Mouse (Mus musculus): ENCODE measurements at regions not wholly inside any gene's neighbourhood (a gene's known extent, or its start where the extent isn't known, plus 50 kb on each side); places are given as distances from the start of the nearest gene placed in this dataset.

DNA sequence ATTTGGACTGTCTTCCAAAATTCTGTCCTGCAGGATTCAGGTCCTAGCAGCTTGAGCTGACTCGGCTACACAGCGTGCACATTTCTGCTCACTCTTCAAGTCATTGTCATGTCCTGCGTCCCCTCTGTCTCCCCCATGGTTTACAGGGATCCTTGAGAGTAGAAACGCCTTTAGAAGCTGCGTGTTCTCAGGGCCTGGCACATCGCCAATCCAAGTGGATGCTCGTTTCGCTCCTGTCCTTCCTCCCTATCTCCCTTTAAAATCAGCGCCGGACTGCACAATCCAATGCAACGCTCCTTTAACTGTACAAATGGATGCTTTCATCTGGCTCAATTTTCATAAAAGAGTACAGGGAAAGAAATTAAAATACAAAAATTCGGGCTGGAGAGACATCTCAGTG, 201.6 kb downstream of the Cdh26 start:
- Histone ChIP-seq H3K4me3 (ENCODE audit: insufficient read depth, low read depth, low read length) (no peak overlapping the region), H3K4me1 (ENCODE audit: control insufficient read depth, insufficient read depth, low read length) (peaks cover 24% of the 10 kb centered on the region), H3K27ac (ENCODE audit: insufficient read depth, low read depth, low read length) (no peak overlapping the region)
- TF ChIP-seq CTCF (IDR thresholded peaks at IDR 0.05; ENCODE audit: insufficient read depth, low read depth, low read length) (no peak), POLR2A (IDR thresholded peaks at IDR 0.05; ENCODE audit: insufficient read depth, low read depth, low read length) (no peak)
- WGBS = 79% methylated on average over 12 of the region's 12 CpGs

- TF ChIP-seq POLR2A (IDR thresholded peaks at IDR 0.05; ENCODE audit: insufficient read depth, low read depth, low read length) (no peak), CTCF (IDR thresholded peaks at IDR 0.05; ENCODE audit: insufficient read depth, low read depth, low read length) (no peak)
- 92% methylated on average over 13 of the region's 13 CpGs for WGBS
- Histone ChIP-seq H3K4me1 (ENCODE audit: control insufficient read depth, insufficient read depth, low read length) (peaks cover 22% of the 10 kb centered on the region), H3K27ac (ENCODE audit: insufficient read depth, low read depth, low read length) (no peak overlapping the region), H3K4me3 (ENCODE audit: insufficient read depth, low read depth, low read length) (no peak overlapping the region)
Measured at GRCm38 (mm10) chr2:178632831-178633585, 202.7 kb downstream of the Cdh26 start.

DNA sequence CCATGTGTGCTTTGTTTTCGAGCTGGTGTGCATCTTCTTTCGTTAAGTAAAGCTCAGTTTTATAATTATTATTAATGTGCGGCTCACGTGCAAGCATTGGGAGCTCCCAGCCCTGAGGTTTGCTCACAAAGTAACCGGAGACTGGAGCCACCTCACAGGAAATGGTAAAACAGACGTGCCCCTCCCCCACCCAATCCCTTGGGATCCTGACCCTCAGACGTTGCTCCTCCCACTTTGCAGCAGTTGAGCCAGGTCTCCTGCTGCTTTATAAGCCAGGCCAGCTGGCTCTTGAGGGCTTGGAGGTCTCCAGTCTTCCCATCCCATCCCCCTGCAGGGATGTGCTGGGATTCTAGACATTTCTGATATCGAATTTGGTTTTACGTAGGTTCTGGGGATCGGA, 203.8 kb downstream of the Cdh26 start:
- Histone ChIP-seq H3K4me1 (ENCODE audit: control insufficient read depth, insufficient read depth, low read length) (peaks cover 19% of the 10 kb centered on the region), H3K27ac (ENCODE audit: insufficient read depth, low read depth, low read length) (no peak overlapping the region), H3K4me3 (ENCODE audit: insufficient read depth, low read depth, low read length) (no peak overlapping the region)
- TF ChIP-seq POLR2A (IDR thresholded peaks at IDR 0.05; ENCODE audit: insufficient read depth, low read depth, low read length) (no peak), CTCF (IDR thresholded peaks at IDR 0.05; ENCODE audit: insufficient read depth, low read depth, low read length) (no peak)
- 74% methylated on average over 10 of the region's 10 CpGs for WGBS

DNA sequence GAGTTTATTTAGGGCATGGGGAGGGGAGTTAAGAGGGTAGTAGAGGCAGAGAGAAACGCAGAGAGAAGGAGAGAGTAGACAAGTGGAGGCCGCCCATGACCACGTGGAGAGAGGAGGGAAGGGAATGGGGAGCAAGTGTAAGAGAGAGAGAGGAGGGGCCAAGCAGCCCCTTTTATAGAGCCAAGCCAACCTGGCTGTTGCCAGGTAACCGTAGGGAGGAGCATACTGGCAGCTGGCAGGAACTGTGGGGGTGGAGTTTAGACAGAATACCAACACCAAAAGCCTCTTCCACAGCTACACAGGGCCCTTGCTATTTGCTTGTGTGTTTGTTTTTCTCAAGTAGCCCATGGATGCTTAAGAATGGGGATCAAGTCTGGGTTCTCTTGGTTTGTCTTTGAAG, 205.4 kb downstream of the Cdh26 start:
- peaks cover 19% of the 10 kb centered on the region for H3K4me1 ChIP-seq (ENCODE audit: control insufficient read depth, insufficient read depth, low read length)
- TF ChIP-seq POLR2A (IDR thresholded peaks at IDR 0.05; ENCODE audit: insufficient read depth, low read depth, low read length) (no peak), CTCF (IDR thresholded peaks at IDR 0.05; ENCODE audit: insufficient read depth, low read depth, low read length) (no peak)
- H3K4me3 ChIP-seq (ENCODE audit: insufficient read depth, low read depth, low read length) = no peak overlapping the region
- WGBS = 37% methylated on average over 4 of the region's 4 CpGs
- no peak overlapping the region for H3K27ac ChIP-seq (ENCODE audit: insufficient read depth, low read depth, low read length)

- Histone ChIP-seq H3K4me3 (ENCODE audit: insufficient read depth, low read depth, low read length) (no peak overlapping the region), H3K27ac (ENCODE audit: insufficient read depth, low read depth, low read length) (no peak overlapping the region), H3K4me1 (ENCODE audit: control insufficient read depth, insufficient read depth, low read length) (peaks cover 18% of the 10 kb centered on the region)
- TF ChIP-seq POLR2A (IDR thresholded peaks at IDR 0.05; ENCODE audit: insufficient read depth, low read depth, low read length) (no peak), CTCF (IDR thresholded peaks at IDR 0.05; ENCODE audit: insufficient read depth, low read depth, low read length) (no peak)
- 97% methylated on average over 9 of the region's 9 CpGs for WGBS
Measured at GRCm38 (mm10) chr2:178636901-178637300, 206.6 kb downstream of the Cdh26 start.

DNA sequence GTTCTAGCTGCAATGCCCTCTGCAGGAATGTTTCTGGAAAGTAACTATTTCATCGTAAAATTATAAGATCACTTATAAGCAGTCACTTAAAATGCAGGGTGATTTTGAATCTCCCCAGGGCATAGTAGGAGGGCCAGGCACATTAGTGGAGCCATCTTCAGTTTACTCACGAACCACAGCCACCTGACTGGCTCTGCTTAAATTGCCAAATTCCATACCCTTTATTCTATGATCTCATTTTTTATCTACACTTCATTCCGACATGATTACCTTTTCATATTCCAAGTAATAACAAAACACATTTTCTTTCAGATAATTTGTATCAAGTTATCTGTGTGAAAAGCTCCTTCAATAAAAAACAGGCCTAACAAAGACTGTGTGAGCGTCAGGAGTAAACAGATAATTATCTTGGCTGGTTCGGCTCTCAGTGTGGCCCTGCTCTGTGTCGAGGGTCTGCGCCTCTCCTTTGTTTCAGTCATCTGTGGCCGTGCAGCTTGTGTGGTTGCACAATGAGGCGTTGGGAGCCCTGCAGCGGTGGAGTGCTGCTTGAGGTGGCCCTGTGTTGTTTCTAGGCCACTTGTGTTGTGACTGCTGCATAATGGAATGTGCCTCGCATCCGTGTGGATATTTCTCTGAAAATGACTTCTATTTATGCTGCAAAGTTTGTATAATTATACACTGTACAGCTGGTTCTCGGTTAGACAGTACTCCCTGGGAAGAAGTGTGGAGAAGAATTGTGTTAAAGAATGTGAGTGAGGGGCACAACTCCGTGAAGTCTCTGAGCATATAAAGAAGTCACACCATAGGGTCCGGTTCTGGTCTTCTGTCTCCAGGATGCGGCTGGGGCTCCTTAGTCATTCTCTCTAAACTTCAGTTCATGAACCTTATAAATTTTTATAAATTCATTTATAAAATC, 212.1 kb downstream of the Cdh26 start:
- WGBS = 50% methylated on average over 16 of the region's 16 CpGs
- no peak overlapping the region for H3K27ac ChIP-seq (ENCODE audit: insufficient read depth, low read depth, low read length)

GRCm38 (mm10) chr2:178643053-178643402, 212.7 kb downstream of the Cdh26 start:
- Histone ChIP-seq H3K27ac (ENCODE audit: insufficient read depth, low read depth, low read length) (no peak overlapping the region), H3K4me1 (ENCODE audit: control insufficient read depth, insufficient read depth, low read length) (peaks cover 5% of the 10 kb centered on the region), H3K4me3 (ENCODE audit: insufficient read depth, low read depth, low read length) (no peak overlapping the region)
- WGBS = 70% methylated on average over 11 of the region's 11 CpGs
- TF ChIP-seq POLR2A (IDR thresholded peaks at IDR 0.05; ENCODE audit: insufficient read depth, low read depth, low read length) (no peak), CTCF (IDR thresholded peaks at IDR 0.05; ENCODE audit: insufficient read depth, low read depth, low read length) (no peak)

More for the DNA sequence above, 212.1 kb downstream of the Cdh26 start:
- TF ChIP-seq POLR2A (IDR thresholded peaks at IDR 0.05; ENCODE audit: insufficient read depth, low read depth, low read length) = no peak
- TF ChIP-seq CTCF (IDR thresholded peaks at IDR 0.05; ENCODE audit: insufficient read depth, low read depth, low read length) = no peak
- Histone ChIP-seq H3K4me3 (ENCODE audit: insufficient read depth, low read depth, low read length) (no peak overlapping the region), H3K4me1 (ENCODE audit: control insufficient read depth, insufficient read depth, low read length) (peaks cover 3% of the 10 kb centered on the region)

DNA sequence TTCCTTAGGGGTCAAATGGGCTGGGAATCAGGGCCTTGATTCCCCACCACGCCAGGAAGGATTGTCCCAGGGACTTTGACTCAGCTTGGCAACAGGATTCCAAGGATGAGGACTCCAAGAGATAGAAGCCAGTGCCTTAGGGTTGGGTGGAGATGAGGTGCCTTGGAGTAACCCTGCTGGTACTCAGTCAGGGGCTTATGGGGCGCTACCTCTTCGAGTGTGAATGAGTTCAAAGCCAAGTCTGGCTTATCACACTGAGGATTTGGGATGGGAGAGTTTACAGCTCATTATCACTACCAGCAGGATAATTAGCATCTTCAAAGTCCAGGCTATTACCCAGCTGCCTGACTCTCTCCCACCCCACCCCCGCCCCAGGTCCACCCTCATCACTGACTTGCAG, 213.5 kb downstream of the Cdh26 start:
- 71% methylated on average over 4 of the region's 4 CpGs for WGBS
- peaks cover 6% of the 10 kb centered on the region for H3K4me1 ChIP-seq (ENCODE audit: control insufficient read depth, insufficient read depth, low read length)
- TF ChIP-seq POLR2A (IDR thresholded peaks at IDR 0.05; ENCODE audit: insufficient read depth, low read depth, low read length) (no peak), CTCF (IDR thresholded peaks at IDR 0.05; ENCODE audit: insufficient read depth, low read depth, low read length) (no peak)
- no peak overlapping the region for H3K27ac ChIP-seq (ENCODE audit: insufficient read depth, low read depth, low read length)
- no peak overlapping the region for H3K4me3 ChIP-seq (ENCODE audit: insufficient read depth, low read depth, low read length)

- 97% methylated on average over 2 of the region's 2 CpGs for WGBS
- Histone ChIP-seq H3K4me3 (ENCODE audit: insufficient read depth, low read depth, low read length) (no peak overlapping the region), H3K4me1 (ENCODE audit: control insufficient read depth, insufficient read depth, low read length) (no peaks in the 10 kb centered on the region; the same call in 1 of the 2 replicates), H3K27ac (ENCODE audit: insufficient read depth, low read depth, low read length) (no peak overlapping the region)
- no peak for TF ChIP-seq POLR2A (IDR thresholded peaks at IDR 0.05; ENCODE audit: insufficient read depth, low read depth, low read length)
- no peak for TF ChIP-seq CTCF (IDR thresholded peaks at IDR 0.05; ENCODE audit: insufficient read depth, low read depth, low read length)
Measured at GRCm38 (mm10) chr2:178660071-178660470, 229.7 kb downstream of the Cdh26 start.
